In the genomic region with DNA sequence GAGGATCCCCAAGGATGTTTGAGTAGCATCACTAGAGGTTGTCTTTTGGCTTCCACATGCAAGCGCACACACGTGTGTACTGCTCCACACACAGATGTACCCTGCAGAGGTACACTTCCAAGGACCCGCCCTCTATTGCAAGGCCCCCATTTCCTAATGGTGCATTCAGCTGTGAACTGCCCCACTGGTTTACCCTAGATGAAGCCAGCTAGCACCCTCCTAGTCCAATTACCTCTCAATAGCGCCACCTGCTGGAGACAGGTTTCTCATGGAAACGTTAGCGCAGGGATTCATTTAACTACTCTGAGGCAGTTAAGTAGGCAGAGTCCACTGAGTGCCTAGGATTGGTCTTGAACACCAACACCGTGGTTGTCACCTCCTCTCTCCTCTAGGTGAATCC, we compare ENCODE assay signal across 8 mouse cellular contexts. TPM values are rescaled to one million over a fixed set of nuclear protein-coding genes. Genes with fewer than 3 reads are reported as not detected.
DNase-seq lines count a peak whose midpoint lies in the region; TF ChIP-seq lines count a peak whose summit lies in the region.

No protein-coding gene starts in this region.

- H3K9me3 ChIP-seq in E14TG2a.4 (ENCODE audit: low read length): no peaks in the 10 kb centered on the region

- H3K4me1 ChIP-seq in E14TG2a.4 (replicated peaks; ENCODE audit: low read depth, low read length): peaks cover 16% of the 10 kb centered on the region

- peak; percentile 70 for TF ChIP-seq CTCF in E14TG2a.4 (conservative IDR thresholded peaks at IDR 0.05; ENCODE audit: low read length)

- no peaks in the 10 kb centered on the region for H3K27me3 ChIP-seq in E14TG2a.4 (ENCODE audit: insufficient read depth, low read length)

- peak; percentile 90 for DNase-seq in adrenal gland, postnatal 14 days
- peak; percentile 86 for DNase-seq in embryo, embryonic 11 days
- peak; percentile 2 to 31 for DNase-seq in heart, adult 9 months (ENCODE audit: low spot score in 2 of 2)
- peak; percentile 58 to 86 for DNase-seq in kidney, postnatal 25 days
- peak; percentile 17 to 31 for DNase-seq in lung, adult 18-20 months
- DNase-seq in retina, embryonic 14.5 days (ENCODE audit: low spot score): peak; percentile 89
- peak; percentile 36 for DNase-seq in urinary bladder, postnatal 10 days (ENCODE audit: low spot score)

- H3K36me3 ChIP-seq in E14TG2a.4 (ENCODE audit: insufficient read depth, low read length): no peaks in the 10 kb centered on the region

- H3K4me3 ChIP-seq in E14TG2a.4 (replicated peaks; ENCODE audit: low read length): no peak overlapping the region

RNA-seq across cellular contexts. Expression of a gene that starts 46.5 kb away (rescaled TPM):
- total RNA-seq in adrenal gland, postnatal 14 days (2021): 2.3 and 4.3 TPM in 2 replicates

Comparison
In these comparisons a context has a peak if more than half of its experiments do, and no peak if none do; other contexts are left out.
1. DNase-seq: peak in every context shown above with its lines; median percentile 90 in adrenal gland, postnatal 14 days; 89 in retina, embryonic 14.5 days; 86 in embryo, embryonic 11 days; 72 in kidney, postnatal 25 days; 36 in urinary bladder, postnatal 10 days; 24 in lung, adult 18-20 months; 16 in heart, adult 9 months.